Mouse (Mus musculus) spleen, adult 2 months (tissue): ENCODE data around the gene Fam189b. TPM values are rescaled to one million over a fixed set of nuclear protein-coding genes. Genes with fewer than 3 reads are reported as not detected.

ENCODE experiments used
- DNase-seq, 2 experiments: peaks; one replicate each; pipeline versions ENCODE4 v3.0.0 to v3.0.0-alpha.2; 2012 to 2021; ENCODE audit warnings: low spot score in 2 of 2, low read depth in 1 of 2
- H3K27ac ChIP-seq: fragments of 200-500 bp; 2 replicates; pipeline ENCODE4 v1.5.1; 2012; ENCODE audit warnings: low read length, inconsistent platforms; ENCODE audit not compliant: insufficient read depth
- H3K27me3 ChIP-seq: fragments of 200-500 bp; 2 replicates; pipeline ENCODE4 v1.6.1; 2012; ENCODE audit warnings: mild to moderate bottlenecking, moderate library complexity, low read length, inconsistent platforms; ENCODE audit not compliant: control insufficient read depth, insufficient read depth
- H3K36me3 ChIP-seq: fragments of 200-500 bp; 2 replicates; pipeline ENCODE4 v1.6.1; 2012; ENCODE audit warnings: mild to moderate bottlenecking, low read length, inconsistent platforms; ENCODE audit not compliant: control insufficient read depth, insufficient read depth
- H3K4me1 ChIP-seq: fragments of 200-500 bp; 2 replicates; pipeline ENCODE4 v1.6.1; 2011; ENCODE audit warnings: inconsistent platforms; ENCODE audit not compliant: control insufficient read depth, insufficient read depth, insufficient read length
- H3K4me3 ChIP-seq: fragments of 200-500 bp; 2 replicates; pipeline ENCODE4 v1.5.1; 2011; ENCODE audit warnings: mild to moderate bottlenecking, inconsistent platforms; ENCODE audit not compliant: insufficient read depth, insufficient read length; ENCODE audit errors: extremely low read depth
- CTCF ChIP-seq: fragments of 200-500 bp; IDR thresholded peaks from 2 replicates; pipeline ENCODE4 v1.5.1; 2011; ENCODE audit warnings: mild to moderate bottlenecking, inconsistent platforms; ENCODE audit not compliant: insufficient read depth, insufficient read length, insufficient replicate concordance; ENCODE audit errors: extremely low read depth
- POLR2A ChIP-seq: fragments of 200-500 bp; IDR thresholded peaks from 2 replicates; pipeline ENCODE4 v1.6.1; 2011; ENCODE audit warnings: low read depth, low read length, inconsistent platforms
- WGBS: fragments of 180-500 bp; shearing (Covaris S2); methylation state at CpG from one replicate; pipeline ENCODE4 v1.1.7; 2018; 5-methylcytosine and 5-hydroxymethylcytosine counted together
- polyA plus RNA-seq: library from polyadenylated mRNA; depleted of rRNA; stranded (reverse); fragments of >200 nt; gene quantifications from 2 replicates; pipeline ENCODE4 v1.2.3, GENCODE M21; 2012

Gene Fam189b
- polyA plus RNA-seq, 1 experiment, result 104 TPM

GRCm38 (mm10) chr3:89147101-89147978 lies 35.6 kb upstream of the Fam189b start:
- no peaks in the 10 kb centered on the region for H3K4me1 ChIP-seq
- WGBS, result 37% methylated on average over 26 of the region's 26 CpGs
- H3K27ac ChIP-seq, result no peak overlapping the region
- no peaks in the 10 kb centered on the region for H3K27me3 ChIP-seq
- no peaks in the 10 kb centered on the region for H3K36me3 ChIP-seq
- no peak for DNase-seq
- H3K4me3 ChIP-seq, result no peak overlapping the region
- no peak for TF ChIP-seq POLR2A
- TF ChIP-seq CTCF, result no peak

- DNase-seq, result no peak
- TF ChIP-seq POLR2A (no peak), CTCF (no peak)
- no peaks in the 10 kb centered on the region for H3K36me3 ChIP-seq
- H3K4me3 ChIP-seq, result no peak overlapping the region
- no peaks in the 10 kb centered on the region for H3K4me1 ChIP-seq
- no peaks in the 10 kb centered on the region for H3K27me3 ChIP-seq
- no peak overlapping the region for H3K27ac ChIP-seq
- 19% methylated on average over 15 of the region's 15 CpGs for WGBS
These were observed 35.0 kb upstream of the Fam189b start for GRCm38 (mm10) chr3:89147979-89148311.

- TF ChIP-seq CTCF (no peak), POLR2A (no peak)
- no peak overlapping the region for H3K27ac ChIP-seq
- no peak overlapping the region for H3K4me3 ChIP-seq
- H3K4me1 ChIP-seq, result no peaks in the 10 kb centered on the region
- 90% methylated on average over 14 of the region's 14 CpGs for WGBS
- H3K36me3 ChIP-seq, result no peaks in the 10 kb centered on the region
- DNase-seq, result no peak
- H3K27me3 ChIP-seq, result no peaks in the 10 kb centered on the region
These were observed 34.4 kb upstream of the Fam189b start for GRCm38 (mm10) chr3:89148567-89148966.

DNA sequence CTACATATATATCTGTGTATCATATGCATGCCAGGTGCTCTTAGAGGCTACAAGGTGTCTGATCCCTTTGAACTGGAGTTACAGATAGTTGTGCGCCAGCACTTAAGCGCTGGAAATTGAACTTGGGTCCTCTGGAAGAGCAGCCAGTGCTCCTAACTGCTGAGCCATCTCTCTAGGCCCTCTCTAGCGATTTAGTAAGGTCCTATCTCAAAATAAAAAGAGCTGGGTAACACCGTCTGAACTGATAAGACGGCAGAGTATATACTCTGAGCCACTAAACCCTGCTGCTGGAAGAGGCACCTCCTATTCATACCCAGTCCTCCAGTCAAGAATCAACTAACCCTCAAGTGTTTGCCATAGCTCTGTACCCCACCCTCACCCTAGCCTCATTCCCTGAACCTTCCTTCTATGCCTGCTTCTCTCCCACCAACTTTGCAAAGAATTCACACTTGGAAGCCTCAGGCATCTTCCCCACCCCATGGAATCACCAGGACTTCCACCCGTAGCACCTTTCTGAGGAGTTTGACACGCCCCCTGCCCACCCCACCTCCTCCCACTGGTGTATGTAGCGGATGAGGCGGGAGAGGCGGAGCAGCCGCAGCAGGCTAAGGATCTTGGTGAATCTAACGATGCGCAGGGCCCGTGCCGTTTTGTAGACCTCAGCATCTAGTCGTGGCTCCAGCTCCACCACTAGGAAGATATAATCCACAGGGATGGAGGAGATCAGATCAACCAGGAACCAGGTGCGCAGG lies 30.7 kb upstream of the Fam189b start:
- no peaks in the 10 kb centered on the region for H3K4me1 ChIP-seq
- DNase-seq, result no peak
- no peak overlapping the region for H3K4me3 ChIP-seq
- no peak overlapping the region for H3K27ac ChIP-seq
- no peak for TF ChIP-seq POLR2A
- TF ChIP-seq CTCF, result no peak
- WGBS, result 77% methylated on average over 17 of the region's 17 CpGs
- no peaks in the 10 kb centered on the region for H3K36me3 ChIP-seq
- no peaks in the 10 kb centered on the region for H3K27me3 ChIP-seq

GRCm38 (mm10) chr3:89156951-89157350 lies 26.0 kb upstream of the Fam189b start:
- Histone ChIP-seq H3K4me3 (no peak overlapping the region), H3K36me3 (no peaks in the 10 kb centered on the region), H3K27ac (no peak overlapping the region), H3K27me3 (peaks cover 7% of the 10 kb centered on the region), H3K4me1 (peaks cover 2% of the 10 kb centered on the region)
- TF ChIP-seq POLR2A (no peak), CTCF (no peak)
- no peak for DNase-seq
- 63% methylated on average over 8 of the region's 8 CpGs for WGBS

DNA sequence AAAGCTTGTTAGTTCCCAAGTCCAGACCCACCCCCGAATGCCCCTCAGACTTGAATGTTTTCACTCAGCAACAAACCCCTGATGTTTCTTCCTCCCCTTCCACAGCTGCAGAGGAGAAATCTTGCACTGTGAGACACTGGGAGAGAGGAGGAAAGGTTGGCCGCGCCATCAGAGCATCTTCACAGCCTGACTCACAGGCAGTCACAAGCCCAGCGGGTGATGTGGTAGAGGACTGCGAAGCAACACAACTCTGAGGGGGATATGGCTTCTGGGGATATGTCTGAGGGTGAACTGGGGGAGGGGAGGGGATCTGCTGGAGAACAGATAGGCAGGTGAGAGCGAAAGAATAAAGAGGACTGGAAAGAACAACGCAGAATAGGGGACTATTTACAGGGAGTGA lies 24.3 kb upstream of the Fam189b start:
- no peak overlapping the region for H3K27ac ChIP-seq
- peaks cover 7% of the 10 kb centered on the region for H3K27me3 ChIP-seq
- no peak overlapping the region for H3K4me3 ChIP-seq
- DNase-seq, result no peak
- H3K4me1 ChIP-seq, result peaks cover 2% of the 10 kb centered on the region
- TF ChIP-seq POLR2A (no peak), CTCF (no peak)
- H3K36me3 ChIP-seq, result no peaks in the 10 kb centered on the region
- 44% methylated on average over 7 of the region's 7 CpGs for WGBS
